Mouse (Mus musculus): ENCODE measurements around the gene Ephb3. TPM values are rescaled to one million over a fixed set of nuclear protein-coding genes. Genes with fewer than 3 reads are reported as not detected.

Gene Ephb3
- total RNA-seq, 2 experiments from 2014 or later: 5.4 to 6.2 TPM

DNA sequence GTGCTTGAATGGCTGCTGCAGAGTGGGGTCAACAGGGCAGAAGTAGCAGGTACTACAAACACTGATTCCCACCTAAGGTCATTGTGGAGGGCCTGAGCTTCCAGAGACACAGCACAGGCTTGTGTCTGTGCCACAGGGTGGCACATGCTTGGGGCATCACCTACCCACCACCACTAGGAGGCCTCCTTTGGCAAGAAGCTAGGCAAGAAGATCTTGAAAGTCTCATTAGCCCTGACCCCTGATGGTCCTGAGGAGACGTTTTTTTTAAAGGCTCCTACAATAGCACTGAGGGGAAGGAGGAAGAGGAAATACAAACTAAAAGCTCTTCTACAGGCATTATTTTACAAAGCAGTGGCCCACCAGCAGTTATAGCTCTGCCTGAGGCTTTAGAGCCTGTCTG is 6.0 kb upstream of the Ephb3 start:
- intact Hi-C loops (cut with DNase I): loop anchor here (10.0 kb wide), 1 partner anchor 704 kb away; the partner anchor contains the start of gene Eif2b5
- no peak for DNase-seq (ENCODE audit: low spot score)

DNA sequence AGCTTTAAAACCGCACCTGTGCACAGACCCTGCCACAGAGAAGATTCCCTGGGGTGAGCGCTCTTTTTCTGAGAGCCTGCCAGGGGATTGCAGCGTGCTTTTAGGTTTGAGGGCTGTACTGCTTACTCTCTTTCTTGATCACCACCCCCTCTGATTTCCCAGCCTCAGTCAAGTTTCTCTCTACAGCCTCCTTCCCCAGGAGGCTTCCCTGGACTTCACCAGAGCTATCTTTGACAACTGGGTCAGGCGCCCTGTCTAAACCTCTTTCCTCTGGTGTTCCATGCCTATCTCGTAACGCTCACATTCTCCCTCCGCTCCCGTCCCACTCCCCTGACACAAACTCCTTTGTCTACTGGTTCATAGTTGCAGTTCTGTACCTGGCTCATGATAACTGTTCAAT is 5.1 kb upstream of the Ephb3 start:
- no peak for DNase-seq (ENCODE audit: low spot score)
- intact Hi-C loops (cut with DNase I): loop anchor here (10.0 kb wide), 1 partner anchor 705 kb away; the partner anchor contains the start of gene Eif2b5

DNA sequence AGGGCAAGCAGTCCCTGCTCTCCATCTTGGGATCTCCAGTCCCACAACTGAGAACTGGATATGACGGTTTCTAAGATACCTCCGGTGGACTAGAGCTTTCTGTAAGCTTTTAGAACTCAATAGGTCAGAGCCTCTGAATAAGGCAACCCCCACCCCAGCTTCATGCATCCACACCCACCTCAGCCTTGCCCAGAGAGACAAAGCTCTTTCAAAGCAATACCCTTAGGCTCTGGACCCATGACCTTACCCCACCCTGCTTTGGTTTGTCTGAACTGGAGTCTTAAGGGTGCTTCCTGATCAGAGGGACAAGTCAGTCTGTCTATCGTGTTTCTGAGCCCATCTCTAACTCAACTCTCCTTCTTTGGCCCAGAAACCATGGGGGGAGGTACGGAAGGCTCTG is 1.8 kb upstream of the Ephb3 start:
- DNase-seq (ENCODE audit: low spot score): no peak
- intact Hi-C loops (cut with DNase I): loop anchor here (1.0 to 10.0 kb wide), 2 partner anchors 162 to 190 kb away; no protein-coding TSS in a partner anchor

DNA sequence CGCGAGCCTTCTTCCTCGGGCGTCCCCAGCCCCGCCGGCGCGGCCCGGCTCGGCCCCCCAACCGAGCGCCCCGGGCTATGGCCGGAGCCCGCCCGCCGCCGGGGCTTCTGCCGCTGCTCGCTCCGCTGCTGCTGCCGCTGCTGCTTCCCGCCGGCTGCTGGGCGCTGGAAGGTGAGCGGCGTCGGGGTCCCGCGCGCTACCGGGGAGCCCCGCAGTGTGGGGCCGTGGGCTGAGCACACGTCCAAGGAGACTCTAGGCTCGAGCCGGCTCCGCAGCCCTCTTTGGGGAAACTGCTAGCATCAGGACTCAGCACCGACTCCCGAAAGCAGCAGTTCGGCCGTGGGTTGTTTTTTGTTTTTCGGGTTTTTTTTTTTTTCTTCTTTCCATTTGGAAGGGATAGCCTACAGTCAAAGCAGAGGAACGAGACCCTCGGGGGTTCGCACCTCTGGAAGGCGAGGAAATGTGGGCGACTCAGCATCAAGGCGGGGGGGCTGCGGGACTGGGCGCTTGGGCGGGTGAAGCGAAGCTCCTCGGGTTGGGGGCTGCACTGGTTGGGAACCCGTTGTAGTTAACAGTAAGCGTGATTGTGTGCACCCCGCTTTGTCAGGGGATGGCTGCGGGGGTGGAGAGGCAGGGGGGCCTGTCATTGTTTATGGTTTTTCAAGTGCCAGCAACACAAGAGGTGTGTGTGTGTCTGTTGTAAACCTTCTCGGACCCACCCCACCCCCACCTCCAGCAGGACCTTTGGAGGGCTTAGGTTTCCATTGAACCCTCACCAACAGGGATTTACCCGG is 735 bp downstream of the Ephb3 start:
- intact Hi-C loops (cut with DNase I): loop anchor here (10.0 kb wide), 1 partner anchor 160 kb away; no protein-coding TSS in a partner anchor
- DNase-seq (ENCODE audit: low spot score): no peak

DNA sequence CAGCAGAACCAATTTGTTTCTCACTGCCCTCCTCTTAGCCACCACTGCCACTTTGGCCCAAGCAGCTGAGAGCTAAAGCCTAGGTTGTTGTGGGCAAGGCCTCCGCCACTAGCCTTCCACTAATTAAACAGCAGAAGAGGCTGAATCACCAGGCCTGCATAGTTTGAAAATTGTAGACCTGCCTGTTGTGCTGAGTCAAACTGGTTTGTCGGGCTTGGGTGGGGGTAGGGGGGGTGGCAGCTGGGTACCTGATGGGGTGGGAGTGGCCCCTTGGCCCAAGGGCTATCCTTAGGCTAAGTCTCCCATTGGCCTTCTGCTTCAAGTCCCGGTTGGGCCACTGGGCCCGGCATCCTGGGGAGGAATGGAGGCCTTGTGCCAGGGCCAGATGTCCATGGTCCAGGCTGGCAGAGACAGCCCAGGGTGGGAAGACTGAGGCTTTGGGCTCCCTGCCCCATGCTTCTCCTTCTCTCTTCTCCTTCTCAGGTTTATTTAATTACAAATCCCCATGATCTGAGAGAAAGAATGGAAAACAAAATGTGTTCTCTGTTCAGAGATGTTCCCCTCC is 3.5 kb downstream of the Ephb3 start:
- intact Hi-C loops (cut with DNase I): loop anchor here (10.0 kb wide), 1 partner anchor 157 kb away; no protein-coding TSS in a partner anchor
- no peak for DNase-seq (ENCODE audit: low spot score)

DNA sequence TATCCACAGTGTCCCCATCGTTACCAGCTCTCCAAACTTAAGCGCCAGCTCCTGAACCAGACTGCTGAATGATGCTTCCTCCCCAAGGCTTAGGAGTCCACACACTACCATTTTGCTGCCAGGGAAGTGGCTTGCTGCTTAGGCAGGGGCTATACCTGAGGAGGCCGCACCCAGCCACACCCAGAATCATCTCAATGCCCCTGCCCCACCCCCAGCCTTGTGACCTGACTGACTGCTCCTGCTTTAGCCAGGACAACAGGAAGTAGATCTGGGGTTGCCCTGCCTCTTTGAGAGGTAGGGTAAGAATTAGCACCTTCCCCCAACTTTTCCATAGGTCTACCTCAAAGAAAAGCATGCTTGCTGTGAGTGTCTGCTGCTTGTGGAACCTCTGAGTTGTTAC is 4.7 kb downstream of the Ephb3 start:
- intact Hi-C loops (cut with DNase I): loop anchor here (10.0 kb wide), 1 partner anchor 156 kb away; no protein-coding TSS in a partner anchor

DNA sequence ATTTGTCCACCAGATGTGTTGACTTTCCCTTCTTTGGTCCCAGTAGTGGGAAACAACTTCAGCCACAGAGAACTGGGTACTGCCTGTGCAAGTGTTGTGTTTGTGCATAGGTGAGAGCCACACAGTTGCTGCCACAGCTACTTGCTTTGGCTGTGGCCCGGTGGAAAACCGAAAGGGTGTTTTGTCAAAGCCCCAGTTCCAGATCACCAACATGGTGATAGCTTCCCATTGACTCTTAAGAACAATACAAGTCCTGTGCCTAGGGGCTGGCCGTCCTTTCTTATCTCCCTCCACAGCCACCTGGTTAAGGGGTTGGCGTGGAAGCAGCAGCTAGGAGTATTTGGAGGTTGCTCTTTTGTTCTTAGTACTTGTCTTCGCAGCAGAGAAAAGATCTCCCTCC is 5.6 kb downstream of the Ephb3 start:
- DNase-seq (ENCODE audit: low spot score): no peak
- intact Hi-C loops (cut with DNase I): no loop called here

More for the DNA sequence above, 4.7 kb downstream of the Ephb3 start:
- no peak for DNase-seq (ENCODE audit: low spot score)

DNA sequence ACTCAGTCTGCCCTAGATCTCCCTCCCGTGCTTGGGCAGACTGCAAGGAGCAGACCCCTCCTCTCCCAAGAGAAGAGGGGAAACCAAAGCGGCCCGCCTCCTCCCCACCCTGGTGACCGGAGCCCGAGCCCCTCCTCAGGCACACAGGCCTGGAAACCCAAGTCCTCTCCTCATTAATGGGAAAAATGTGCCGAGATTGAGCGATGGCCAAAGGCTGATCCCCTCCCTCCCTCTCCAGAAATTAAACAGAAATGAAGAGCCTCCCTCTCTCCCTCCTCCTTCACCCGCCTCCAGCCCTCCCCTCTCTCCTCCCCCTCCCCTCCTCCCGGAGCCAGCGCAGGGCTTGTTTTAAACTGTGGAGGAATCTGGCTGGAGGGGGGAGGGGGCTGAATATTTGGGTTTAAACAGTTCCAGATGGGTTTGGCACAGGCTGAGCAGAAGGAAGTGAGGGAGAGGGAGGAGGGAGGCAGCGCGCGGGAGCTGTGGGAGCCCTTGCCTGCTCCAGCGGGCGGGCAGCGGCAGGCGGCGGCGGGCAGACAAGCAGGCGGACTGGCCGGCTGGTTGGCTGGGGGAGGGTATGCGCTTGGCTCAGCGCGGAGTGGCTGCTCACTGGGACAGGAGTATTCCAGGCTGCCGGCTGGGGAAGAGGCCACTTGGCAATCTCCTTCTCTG is 6.2 kb downstream of the Ephb3 start:
- DNase-seq (ENCODE audit: low spot score): peak; percentile 81
- intact Hi-C loops (cut with DNase I): no loop called here

DNA sequence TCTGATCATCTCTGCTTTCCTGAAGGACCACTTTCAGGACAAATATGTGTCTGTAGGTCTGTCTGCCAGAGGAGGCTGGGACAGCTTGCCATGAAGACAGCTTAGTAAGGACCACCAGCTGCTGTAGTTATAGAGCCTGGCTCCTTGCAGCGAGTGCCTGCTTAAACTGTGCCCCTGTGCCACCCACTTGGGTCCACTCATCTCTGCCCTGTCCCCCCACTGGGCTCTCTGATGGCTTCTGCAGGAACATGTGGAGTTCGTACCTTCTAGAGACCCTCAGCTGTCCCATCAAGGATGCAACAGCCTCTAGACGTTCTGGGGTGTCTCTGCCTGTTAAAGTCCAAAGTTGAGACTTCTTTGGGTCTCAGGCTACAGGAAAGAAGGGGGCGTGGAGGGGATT is 6.9 kb downstream of the Ephb3 start:
- intact Hi-C loops (cut with DNase I): no loop called here
- DNase-seq (ENCODE audit: low spot score): no peak

DNA sequence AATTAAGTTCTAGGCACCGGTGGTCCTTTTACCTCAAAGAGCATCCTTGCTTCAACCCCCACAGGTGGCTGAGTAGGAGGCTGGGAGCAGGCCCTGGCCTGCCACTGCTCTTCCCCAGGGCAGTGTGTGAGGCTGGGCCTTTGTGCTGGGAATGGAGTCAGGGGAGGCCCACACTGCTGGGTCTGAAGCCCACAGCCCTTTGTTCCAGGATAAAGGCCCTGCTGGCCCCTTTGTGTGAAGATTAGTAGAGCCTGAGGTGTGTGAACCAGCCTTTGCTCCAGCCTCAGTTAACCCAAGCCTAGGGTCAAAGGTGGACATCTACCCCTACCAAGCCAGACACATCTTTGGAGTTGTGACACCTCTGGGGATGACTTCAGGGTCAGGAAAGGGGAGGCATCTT is 7.8 kb downstream of the Ephb3 start:
- intact Hi-C loops (cut with DNase I): no loop called here

DNA sequence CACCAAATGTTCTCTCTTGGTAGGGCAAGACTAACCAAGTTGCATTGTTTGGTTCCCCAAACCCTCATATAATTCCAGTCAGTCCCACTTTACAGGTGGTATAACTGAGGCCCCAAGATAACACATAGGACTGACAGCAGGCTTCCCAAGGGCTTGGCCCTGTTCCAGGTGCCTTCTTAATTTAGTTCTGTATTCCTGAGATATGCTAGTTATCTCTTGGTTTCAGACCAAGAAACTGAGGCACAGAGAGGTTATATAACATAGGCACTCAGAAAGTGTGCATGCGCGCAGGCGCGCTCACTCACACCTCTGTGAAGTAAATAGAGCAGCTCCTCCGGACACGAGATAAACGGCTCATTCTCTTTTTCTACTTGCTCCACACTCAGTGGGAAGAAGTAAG is 9.4 kb downstream of the Ephb3 start:
- intact Hi-C loops (cut with DNase I): no loop called here
- no peak for DNase-seq (ENCODE audit: low spot score)

More for the DNA sequence above, 7.8 kb downstream of the Ephb3 start:
- no peak for DNase-seq (ENCODE audit: low spot score)

DNA sequence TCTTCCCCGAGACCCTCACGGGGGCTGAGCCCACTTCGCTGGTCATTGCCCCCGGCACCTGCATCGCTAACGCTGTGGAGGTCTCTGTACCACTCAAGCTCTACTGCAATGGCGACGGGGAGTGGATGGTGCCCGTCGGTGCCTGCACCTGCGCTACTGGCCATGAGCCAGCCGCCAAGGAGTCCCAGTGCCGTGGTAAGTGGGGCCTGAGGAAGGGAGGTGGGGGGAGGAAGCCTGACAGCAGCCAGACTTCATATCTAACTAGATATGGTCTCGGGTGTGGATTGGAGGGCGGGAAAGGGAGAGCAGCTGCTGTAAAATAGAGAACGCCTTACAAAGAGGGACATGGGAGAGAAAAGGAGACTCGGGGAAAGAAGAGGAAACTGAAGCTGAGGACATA is 10.2 kb downstream of the Ephb3 start:
- intact Hi-C loops (cut with DNase I): no loop called here
- no peak for DNase-seq (ENCODE audit: low spot score)

DNA sequence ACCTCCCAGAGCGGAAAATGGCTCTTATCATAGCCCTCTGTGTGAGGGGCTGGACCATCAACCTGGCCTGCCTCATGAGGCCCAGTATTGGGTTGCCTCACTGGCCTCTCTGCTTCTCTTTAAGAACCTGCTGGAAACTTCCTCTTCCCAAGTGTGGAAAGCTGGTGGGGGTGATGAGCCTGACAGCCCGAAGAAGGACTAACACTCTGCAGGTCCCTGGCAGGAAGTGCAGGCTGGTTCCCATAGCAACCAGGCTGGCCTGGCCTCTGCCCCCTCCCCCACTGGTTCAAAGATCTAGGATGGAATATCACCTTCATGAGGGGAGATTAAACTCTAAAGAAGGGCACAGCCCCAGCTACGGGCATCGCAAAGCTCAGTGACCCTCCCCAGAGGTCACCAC is 11.5 kb downstream of the Ephb3 start:
- intact Hi-C loops (cut with DNase I): no loop called here
- no peak for DNase-seq (ENCODE audit: low spot score)

DNA sequence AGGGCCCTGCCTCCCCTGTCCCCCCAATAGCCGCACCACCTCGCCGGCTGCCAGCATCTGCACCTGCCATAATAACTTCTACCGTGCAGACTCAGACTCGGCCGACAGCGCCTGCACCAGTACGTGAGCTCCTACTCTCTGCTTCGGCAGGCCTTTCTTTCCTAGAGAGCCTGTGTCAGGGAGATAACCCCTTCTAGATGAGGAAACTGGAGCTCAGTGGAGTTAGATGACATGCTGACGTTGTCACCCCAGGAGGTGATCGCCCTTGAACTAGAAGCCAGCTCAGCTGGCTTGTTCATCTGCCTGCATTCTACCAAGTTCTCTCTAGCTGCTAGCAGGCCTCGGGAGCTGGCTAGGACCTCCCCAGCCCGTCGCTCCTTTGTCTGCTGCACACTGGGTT is 12.7 kb downstream of the Ephb3 start:
- intact Hi-C loops (cut with DNase I): no loop called here
- DNase-seq (ENCODE audit: low spot score): no peak

DNA sequence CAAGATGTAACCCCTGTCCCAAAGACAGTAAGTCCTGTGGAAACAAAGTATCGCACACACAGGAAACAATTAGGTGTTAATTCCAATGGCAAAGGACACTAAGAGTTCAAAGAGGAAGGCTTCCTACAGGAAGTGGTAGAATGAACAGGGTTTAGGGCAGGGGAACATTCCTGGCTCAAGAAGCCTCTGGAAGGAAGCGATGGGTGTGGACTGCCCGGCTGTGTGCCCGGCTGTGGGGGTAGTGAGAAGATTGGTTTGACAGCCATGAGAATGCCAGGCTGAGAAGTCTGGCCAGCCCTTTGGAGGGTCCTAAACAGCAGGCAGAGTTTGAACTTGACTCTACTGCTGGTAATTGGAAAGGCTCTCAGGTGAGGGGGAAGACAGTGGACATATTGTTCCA is 15.1 kb downstream of the Ephb3 start:
- no peak for DNase-seq (ENCODE audit: low spot score)
- intact Hi-C loops (cut with DNase I): no loop called here

DNA sequence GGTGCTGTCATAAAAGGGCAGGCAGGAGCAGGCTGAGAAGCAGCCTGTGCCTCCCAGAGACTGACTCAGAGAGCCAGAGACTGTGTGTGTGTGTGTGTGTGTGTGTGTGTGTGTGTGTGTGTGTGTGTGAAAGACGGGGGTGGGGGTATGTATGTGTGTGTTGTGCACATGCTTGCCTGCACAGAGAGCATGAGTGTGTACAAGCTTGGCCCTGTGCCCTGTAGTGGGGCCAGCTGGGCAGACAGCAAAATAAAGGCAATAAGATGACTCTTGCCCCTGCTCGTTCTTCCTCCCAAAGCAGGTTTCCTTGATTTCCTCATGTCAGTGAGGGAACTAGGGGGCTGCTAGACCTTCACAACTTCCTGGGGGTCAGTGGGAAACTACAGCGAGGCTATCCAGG is 18.5 kb downstream of the Ephb3 start:
- DNase-seq (ENCODE audit: low spot score): no peak
- intact Hi-C loops (cut with DNase I): no loop called here

DNA sequence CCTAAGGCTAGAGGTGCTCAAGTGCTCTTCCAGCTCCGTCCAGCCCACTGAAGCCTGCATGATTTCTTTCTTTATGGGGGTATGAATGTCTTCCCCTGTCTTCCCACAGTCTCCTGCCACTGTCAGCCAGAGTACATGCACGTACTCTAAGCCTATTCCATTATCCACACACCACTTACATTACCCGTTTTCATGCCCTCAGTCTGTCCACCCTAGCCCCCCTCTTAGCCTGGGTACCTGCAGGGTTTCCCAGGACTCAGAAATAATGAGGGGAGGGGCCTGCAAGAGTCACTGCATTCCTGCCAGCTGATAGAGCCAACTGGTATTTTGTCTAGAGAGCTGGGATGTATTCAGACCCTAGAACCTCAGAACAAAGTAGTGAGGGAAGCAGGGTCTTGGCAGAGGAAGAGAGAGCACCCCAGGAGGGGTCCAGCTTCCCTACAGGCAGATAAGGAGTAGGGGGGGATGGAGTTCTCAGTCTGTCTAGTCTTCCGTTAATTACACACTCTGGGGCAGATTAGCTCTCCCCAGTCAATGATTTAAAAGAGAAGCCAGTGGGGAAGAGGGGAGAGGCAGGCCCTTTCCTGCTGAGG is 20.2 kb downstream of the Ephb3 start:
- no peak for DNase-seq (ENCODE audit: low spot score)
- intact Hi-C loops (cut with DNase I): no loop called here

DNA sequence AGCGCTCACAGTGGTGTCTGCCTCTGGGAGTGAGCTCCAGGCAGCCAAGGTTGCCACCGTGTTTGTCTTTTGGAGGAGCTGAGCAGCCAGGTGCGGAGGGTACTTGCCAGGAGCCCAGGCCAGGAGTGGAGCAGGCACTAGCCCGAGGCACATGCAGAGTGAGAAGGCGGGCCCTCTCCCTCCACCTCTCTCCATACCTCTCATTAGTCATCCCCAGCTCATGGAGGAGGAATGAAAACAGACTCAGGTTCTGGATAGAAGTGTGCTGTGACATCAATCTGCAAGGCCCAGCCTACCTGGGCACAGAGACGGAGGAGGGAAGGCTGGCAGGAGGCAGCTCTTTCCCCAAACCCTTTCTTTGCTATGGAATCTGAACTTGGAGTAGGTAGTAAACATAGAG is 22.1 kb downstream of the Ephb3 start:
- intact Hi-C loops (cut with DNase I): no loop called here
- DNase-seq (ENCODE audit: low spot score): no peak

DNA sequence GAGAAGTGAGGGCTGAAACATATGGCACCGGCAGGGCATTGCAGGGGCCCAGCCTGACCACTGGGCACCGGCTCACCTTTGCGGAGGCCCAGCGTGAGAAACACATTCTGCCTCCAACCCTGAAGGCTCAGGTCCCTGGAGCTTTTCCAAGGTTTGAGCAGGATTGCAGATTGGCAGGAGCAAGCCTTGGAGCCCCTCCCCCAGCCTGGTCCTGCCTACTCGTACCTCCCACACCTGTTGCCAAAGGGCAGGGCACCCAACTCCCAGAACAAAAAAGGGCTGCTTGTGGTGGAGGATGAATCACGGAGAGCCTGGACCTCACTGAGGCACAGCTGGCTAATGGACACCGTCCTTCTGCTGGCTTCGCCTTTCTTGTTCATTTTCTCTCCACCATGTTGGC is 30.6 kb downstream of the Ephb3 start:
- intact Hi-C loops (cut with DNase I): no loop called here

DNA sequence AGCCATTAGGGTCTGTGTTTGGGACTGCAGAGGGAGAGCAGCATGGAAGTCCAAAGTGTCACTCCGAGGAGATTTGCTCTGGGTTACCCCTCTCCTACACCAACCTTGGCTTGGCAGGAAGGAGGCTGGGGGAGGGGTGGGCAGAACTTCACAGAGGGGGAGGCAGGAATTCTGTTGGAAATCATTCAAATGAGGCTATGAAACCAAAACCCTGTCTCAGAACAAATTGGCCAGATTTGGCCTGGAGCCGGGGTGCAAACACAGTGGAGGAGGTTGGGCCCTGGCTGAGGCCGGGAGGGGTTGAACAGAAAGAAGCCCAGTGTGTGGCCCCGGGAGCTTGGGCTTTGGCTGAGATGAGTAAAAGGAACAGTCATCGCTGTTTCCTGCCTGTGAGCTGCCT is 34.2 kb downstream of the Ephb3 start:
- intact Hi-C loops (cut with DNase I): no loop called here
- DNase-seq (ENCODE audit: low spot score): no peak

More for the DNA sequence above, 30.6 kb downstream of the Ephb3 start:
- DNase-seq (ENCODE audit: low spot score): no peak

DNA sequence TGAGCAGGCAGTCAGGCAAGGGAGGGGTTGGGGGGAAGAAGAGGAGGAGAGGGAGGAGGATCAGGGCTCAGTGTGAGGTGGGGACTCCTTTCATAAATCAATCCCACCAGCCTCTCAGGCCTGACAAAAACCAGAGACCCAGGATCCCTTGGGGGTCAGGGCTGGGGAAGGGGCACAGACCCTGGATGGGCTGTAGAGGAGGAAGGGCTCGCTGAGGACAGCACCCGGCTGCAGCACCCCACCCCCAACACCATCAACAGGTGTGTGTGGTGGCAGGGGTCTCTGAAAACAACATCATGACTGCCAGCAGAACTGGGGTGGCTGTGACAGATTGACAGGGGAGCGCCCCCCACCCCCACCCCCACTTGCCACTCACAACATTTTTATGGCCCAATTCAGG is 36.0 kb downstream of the Ephb3 start:
- no peak for DNase-seq (ENCODE audit: low spot score)
- intact Hi-C loops (cut with DNase I): no loop called here
